In the genomic region with DNA sequence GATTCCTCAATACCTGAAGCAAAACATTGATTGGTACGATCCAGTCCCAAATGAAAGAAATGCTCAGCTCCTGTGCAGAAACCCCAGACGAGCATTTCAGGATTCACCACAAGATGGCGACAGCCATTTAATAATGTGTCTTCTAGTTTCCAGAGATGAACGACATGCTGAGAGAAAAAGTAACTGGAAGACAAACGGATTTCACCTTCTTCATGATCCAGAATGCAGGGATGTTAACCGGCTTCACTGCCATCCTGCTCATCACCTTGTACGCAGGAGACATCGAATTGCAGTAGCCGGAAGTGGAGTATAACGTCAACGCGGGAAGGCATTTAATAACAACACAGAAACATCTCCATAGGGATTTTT, we compare ENCODE assay signal across 8 mouse cellular contexts.
A peak's percentile ranks its signal among the peaks of the same experiment; 100 is the strongest.
DNase-seq lines count a peak whose midpoint lies in the region; ATAC-seq and TF ChIP-seq lines count a peak whose summit lies in the region.

No protein-coding gene starts in this region.

- in situ Hi-C loops in ES-E14 (cut with MboI; ENCODE audit: low sequenced_read_pairs in 2 of 2, unreplicated experiment in 2 of 2), result no loop called here

- no peaks in the 10 kb centered on the region for H3K36me3 ChIP-seq in ES-E14 (ENCODE audit: control insufficient read depth, insufficient read depth, low read length, poor library complexity, severe bottlenecking)
- H3K36me3 ChIP-seq in embryonic facial prominence, embryonic 10.5 days (replicated peaks), result no peaks in the 10 kb centered on the region

- 48% methylated on average over 12 of the region's 12 CpGs for WGBS in embryonic facial prominence, embryonic 10.5 days

- no peak for ATAC-seq in monocyte, adult 5-6 weeks (replicated peaks; ENCODE audit: insufficient number of reproducible peaks, low FRiP score, low TSS enrichment, poor library complexity, severe bottlenecking)

- H3K9ac ChIP-seq in ES-E14 (ENCODE audit: insufficient read depth, low read depth, low read length, poor library complexity, severe bottlenecking), result no peak overlapping the region

- no peak overlapping the region for H3K27ac ChIP-seq in ES-E14 (ENCODE audit: insufficient read depth, low read depth, low read length, poor library complexity, severe bottlenecking)
- H3K27ac ChIP-seq in embryonic facial prominence, embryonic 10.5 days (replicated peaks), result no peak overlapping the region

- peak; percentile 51 for DNase-seq in ES-E14 (ENCODE audit: low read depth, low spot score)
- DNase-seq in adrenal gland, postnatal 10 days, result peak; percentile 81
- peak; percentile 59 for DNase-seq in embryonic facial prominence, embryonic 10.5 days (ENCODE audit: low spot score)
- DNase-seq in heart, postnatal 4 days, result peak; percentile 79
- DNase-seq in layer of hippocampus, adult 8-10 months (ENCODE audit: low spot score in 2 of 2), result peak; percentile 80 to 92
- peak; percentile 84 for DNase-seq in lung, postnatal 36 days
- peak; percentile 95 to 96 for DNase-seq in right cerebral cortex, adult 2 months (ENCODE audit: low spot score in 2 of 2)

- no peaks in the 10 kb centered on the region for H3K4me1 ChIP-seq in ES-E14 (ENCODE audit: control insufficient read depth in 2 of 2, insufficient read depth in 2 of 2, low read length in 2 of 2, poor library complexity in 1 of 2)
- 0 out of 2 replicates have a peak, but pooled peaks cover 7% of the 10 kb centered on the region for H3K4me1 ChIP-seq in embryonic facial prominence, embryonic 10.5 days

- H3K4me3 ChIP-seq in ES-E14 (ENCODE audit: insufficient read depth in 1 of 2, low read depth in 1 of 2, low read length in 2 of 2, poor library complexity in 1 of 2, severe bottlenecking in 1 of 2), result no peak overlapping the region
- no peak overlapping the region for H3K4me3 ChIP-seq in embryonic facial prominence, embryonic 10.5 days

- H3K27me3 ChIP-seq in embryonic facial prominence, embryonic 10.5 days (replicated peaks; ENCODE audit: low read depth, poor library complexity, severe bottlenecking), result no peaks in the 10 kb centered on the region

- no peaks in the 10 kb centered on the region for H3K9me3 ChIP-seq in ES-E14 (ENCODE audit: control insufficient read depth, insufficient read depth, low read depth, low read length)
- no peaks in the 10 kb centered on the region for H3K9me3 ChIP-seq in embryonic facial prominence, embryonic 10.5 days

TF ChIP-seq in ES-E14, 5 proteins besides CTCF, POLR2A, EP300 and RAD21:
- TF ChIP-seq HCFC1 (IDR thresholded peaks at IDR 0.05; ENCODE audit: borderline replicate concordance, insufficient read depth, low read length), result no peak
- peak; percentile 76; the same call in 1 of the 2 replicates for TF ChIP-seq ZC3H11A (IDR thresholded peaks at IDR 0.05; ENCODE audit: borderline replicate concordance, low read depth, low read length)
